Mouse (Mus musculus): Measurements from ENCODE around the gene Dop1b. TPM values are rescaled to one million over a fixed set of nuclear protein-coding genes. Genes with fewer than 3 reads are reported as not detected.

Dop1b gene
- polyA plus RNA-seq, 1 experiment from 2014 or later: 15.5 TPM

GRCm38 (mm10) chr16:93749147-93749910 is 37.6 kb downstream of the Dop1b start:
- no peak overlapping the region for H3K4me2 ChIP-seq (ENCODE audit: low read depth, low read length, severe bottlenecking)
- H3K27ac ChIP-seq (ENCODE audit: low read depth, low read length): no peak overlapping the region
- H3K4me1 ChIP-seq (replicated peaks; ENCODE audit: control insufficient read depth, insufficient read depth, low read length): no peaks in the 10 kb centered on the region
- ATAC-seq (replicated peaks; ENCODE audit: low FRiP score) (no peak), DNase-seq (ENCODE audit: low spot score) (no peak)
- WGBS: 85% methylated on average over 15 of the region's 15 CpGs
- no peaks in the 10 kb centered on the region for H3K9me3 ChIP-seq (ENCODE audit: control insufficient read depth, low read length)
- H3K36me3 ChIP-seq (ENCODE audit: control insufficient read depth, insufficient read depth, low read length): no peaks in the 10 kb centered on the region; the same call in 1 of the 2 replicates
- no peaks in the 10 kb centered on the region for H3K27me3 ChIP-seq (ENCODE audit: control insufficient read depth, insufficient read depth, low read length)
- no peak overlapping the region for H3K9ac ChIP-seq (ENCODE audit: low read length)
- H3K4me3 ChIP-seq (ENCODE audit: low read depth, low read length): no peak overlapping the region

- Histone ChIP-seq H3K4me3 (ENCODE audit: low read depth, low read length) (no peak overlapping the region), H3K27me3 (ENCODE audit: control insufficient read depth, insufficient read depth, low read length) (no peaks in the 10 kb centered on the region), H3K4me2 (ENCODE audit: low read depth, low read length, severe bottlenecking) (no peak overlapping the region), H3K36me3 (ENCODE audit: control insufficient read depth, insufficient read depth, low read length) (no peaks in the 10 kb centered on the region; the same call in 1 of the 2 replicates), H3K4me1 (replicated peaks; ENCODE audit: control insufficient read depth, insufficient read depth, low read length) (no peaks in the 10 kb centered on the region), H3K9ac (ENCODE audit: low read length) (no peak overlapping the region), H3K27ac (ENCODE audit: low read depth, low read length) (no peak overlapping the region), H3K9me3 (ENCODE audit: control insufficient read depth, low read length) (no peaks in the 10 kb centered on the region)
- WGBS: 84% methylated on average over 6 of the region's 6 CpGs
- no peak for DNase-seq (ENCODE audit: low spot score)
- no peak for ATAC-seq (replicated peaks; ENCODE audit: low FRiP score)
Observed at GRCm38 (mm10) chr16:93750464-93750863, 38.8 kb downstream of the Dop1b start.

DNA sequence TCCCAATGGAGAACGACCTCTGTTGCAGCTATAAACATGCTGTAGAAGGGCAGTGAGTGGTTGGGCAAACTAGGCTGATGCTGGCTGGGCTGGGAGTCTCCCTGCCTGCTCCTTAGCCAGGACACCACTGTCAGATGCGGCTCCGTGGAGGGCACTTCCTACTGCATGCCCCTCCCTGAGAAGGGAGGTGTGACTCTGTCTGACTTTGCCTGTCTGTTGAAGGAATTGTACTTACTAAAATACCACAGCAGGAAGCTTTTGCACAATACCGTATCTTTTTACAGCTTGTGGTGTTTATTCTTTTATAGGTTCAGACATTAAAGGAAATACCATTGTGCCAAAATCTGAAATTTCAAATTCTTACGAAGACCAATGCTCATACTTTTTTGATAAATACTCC is 40.1 kb downstream of the Dop1b start:
- no peak for DNase-seq (ENCODE audit: low spot score)
- no peaks in the 10 kb centered on the region for H3K4me1 ChIP-seq (replicated peaks; ENCODE audit: control insufficient read depth, insufficient read depth, low read length)
- no peak overlapping the region for H3K9ac ChIP-seq (ENCODE audit: low read length)
- H3K4me3 ChIP-seq (ENCODE audit: low read depth, low read length): no peak overlapping the region
- no peaks in the 10 kb centered on the region; the same call in 1 of the 2 replicates for H3K36me3 ChIP-seq (ENCODE audit: control insufficient read depth, insufficient read depth, low read length)
- WGBS: 72% methylated on average over 5 of the region's 5 CpGs
- no peak for ATAC-seq (replicated peaks; ENCODE audit: low FRiP score)
- H3K27me3 ChIP-seq (ENCODE audit: control insufficient read depth, insufficient read depth, low read length): no peaks in the 10 kb centered on the region
- no peaks in the 10 kb centered on the region for H3K9me3 ChIP-seq (ENCODE audit: control insufficient read depth, low read length)
- no peak overlapping the region for H3K27ac ChIP-seq (ENCODE audit: low read depth, low read length)
- H3K4me2 ChIP-seq (ENCODE audit: low read depth, low read length, severe bottlenecking): no peak overlapping the region

DNA sequence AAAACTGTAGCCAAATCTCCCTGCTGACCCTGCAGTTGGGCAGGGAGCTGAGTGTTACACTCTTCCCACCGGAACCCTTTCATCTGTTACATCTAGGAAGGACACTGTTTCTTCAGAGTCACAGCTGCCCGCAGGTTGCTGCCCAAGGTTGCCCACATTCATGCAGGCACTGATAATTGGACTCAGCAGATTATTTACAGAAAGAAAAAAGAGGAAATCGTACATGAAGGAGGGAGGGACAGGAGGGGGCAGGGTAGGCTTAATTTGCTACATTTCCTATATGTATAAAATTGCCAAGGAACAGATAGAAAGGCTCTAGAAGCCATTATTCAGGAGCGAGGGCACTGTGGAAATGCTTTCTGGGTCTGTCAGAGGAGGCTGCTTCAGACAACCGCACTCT is 44.9 kb downstream of the Dop1b start:
- Histone ChIP-seq H3K36me3 (ENCODE audit: control insufficient read depth, insufficient read depth, low read length) (no peaks in the 10 kb centered on the region), H3K4me3 (ENCODE audit: low read depth, low read length) (no peak overlapping the region), H3K9me3 (ENCODE audit: control insufficient read depth, low read length) (no peaks in the 10 kb centered on the region), H3K27me3 (ENCODE audit: control insufficient read depth, insufficient read depth, low read length) (no peaks in the 10 kb centered on the region), H3K9ac (ENCODE audit: low read length) (no peak overlapping the region), H3K27ac (ENCODE audit: low read depth, low read length) (no peak overlapping the region), H3K4me1 (replicated peaks; ENCODE audit: control insufficient read depth, insufficient read depth, low read length) (no peaks in the 10 kb centered on the region), H3K4me2 (ENCODE audit: low read depth, low read length, severe bottlenecking) (no peak overlapping the region)
- no peak for DNase-seq (ENCODE audit: low spot score)
- no peak for ATAC-seq (replicated peaks; ENCODE audit: low FRiP score)
- 92% methylated on average over 5 of the region's 5 CpGs for WGBS

DNA sequence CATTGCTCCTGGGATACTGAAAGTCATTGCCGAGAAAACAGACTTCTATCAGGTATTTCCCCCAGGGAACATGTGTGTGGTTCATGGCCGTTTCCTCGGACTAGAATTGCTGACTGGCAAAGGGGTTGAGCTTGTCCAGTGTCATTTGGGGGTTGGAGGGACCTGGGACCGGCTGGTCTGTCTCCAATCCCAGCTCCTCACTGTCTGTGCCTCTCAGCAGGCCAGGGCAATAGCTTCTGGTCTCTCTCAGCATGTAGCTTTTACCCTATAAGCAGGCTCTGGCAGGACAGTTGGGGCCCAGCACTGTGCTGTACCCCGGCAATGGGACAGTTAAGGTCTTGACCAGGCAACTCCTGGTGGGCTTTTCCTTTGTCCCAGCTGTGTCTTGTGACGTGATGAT is 51.7 kb downstream of the Dop1b start:
- no peaks in the 10 kb centered on the region for H3K36me3 ChIP-seq (ENCODE audit: control insufficient read depth, insufficient read depth, low read length)
- H3K9ac ChIP-seq (ENCODE audit: low read length): no peak overlapping the region
- no peaks in the 10 kb centered on the region for H3K9me3 ChIP-seq (ENCODE audit: control insufficient read depth, low read length)
- 77% methylated on average over 6 of the region's 6 CpGs for WGBS
- no peak overlapping the region for H3K4me3 ChIP-seq (ENCODE audit: low read depth, low read length)
- H3K27me3 ChIP-seq (ENCODE audit: control insufficient read depth, insufficient read depth, low read length): no peaks in the 10 kb centered on the region
- no peak for ATAC-seq (replicated peaks; ENCODE audit: low FRiP score)
- no peaks in the 10 kb centered on the region for H3K4me1 ChIP-seq (replicated peaks; ENCODE audit: control insufficient read depth, insufficient read depth, low read length)
- DNase-seq (ENCODE audit: low spot score): no peak
- H3K4me2 ChIP-seq (ENCODE audit: low read depth, low read length, severe bottlenecking): no peak overlapping the region
- no peak overlapping the region for H3K27ac ChIP-seq (ENCODE audit: low read depth, low read length)

GRCm38 (mm10) chr16:93764597-93764996 is 52.9 kb downstream of the Dop1b start:
- no peak overlapping the region for H3K4me2 ChIP-seq (ENCODE audit: low read depth, low read length, severe bottlenecking)
- H3K27ac ChIP-seq (ENCODE audit: low read depth, low read length): no peak overlapping the region
- H3K36me3 ChIP-seq (ENCODE audit: control insufficient read depth, insufficient read depth, low read length): no peaks in the 10 kb centered on the region
- no peak for DNase-seq (ENCODE audit: low spot score)
- no peak for ATAC-seq (replicated peaks; ENCODE audit: low FRiP score)
- no peaks in the 10 kb centered on the region for H3K4me1 ChIP-seq (replicated peaks; ENCODE audit: control insufficient read depth, insufficient read depth, low read length)
- H3K4me3 ChIP-seq (ENCODE audit: low read depth, low read length): no peak overlapping the region
- H3K9me3 ChIP-seq (ENCODE audit: control insufficient read depth, low read length): no peaks in the 10 kb centered on the region
- H3K27me3 ChIP-seq (ENCODE audit: control insufficient read depth, insufficient read depth, low read length): no peaks in the 10 kb centered on the region
- WGBS: 74% methylated on average over 4 of the region's 4 CpGs
- H3K9ac ChIP-seq (ENCODE audit: low read length): no peak overlapping the region

DNA sequence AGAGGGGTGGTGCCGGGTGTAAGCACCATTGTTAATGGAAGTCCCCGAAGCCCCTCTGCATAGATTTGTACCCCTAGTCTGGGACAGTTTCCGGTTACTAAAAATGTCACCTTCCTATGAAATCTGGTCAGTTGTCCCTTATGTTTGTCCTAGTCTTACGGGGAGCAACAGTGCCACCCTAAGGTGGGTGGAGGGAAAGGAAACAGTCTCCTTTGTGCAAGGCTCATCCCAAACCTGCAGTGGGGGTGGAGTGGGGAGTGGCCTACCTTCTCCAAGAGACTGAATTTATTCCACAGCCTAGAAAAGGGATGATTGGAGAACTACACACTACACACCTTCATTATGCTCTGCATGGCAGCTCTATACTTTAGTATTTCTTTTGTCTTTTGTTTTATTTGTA is 55.3 kb downstream of the Dop1b start:
- Histone ChIP-seq H3K36me3 (ENCODE audit: control insufficient read depth, insufficient read depth, low read length) (no peaks in the 10 kb centered on the region), H3K27me3 (ENCODE audit: control insufficient read depth, insufficient read depth, low read length) (no peaks in the 10 kb centered on the region), H3K9ac (ENCODE audit: low read length) (no peak overlapping the region), H3K4me2 (ENCODE audit: low read depth, low read length, severe bottlenecking) (no peak overlapping the region), H3K9me3 (ENCODE audit: control insufficient read depth, low read length) (no peaks in the 10 kb centered on the region), H3K4me3 (ENCODE audit: low read depth, low read length) (no peak overlapping the region), H3K4me1 (replicated peaks; ENCODE audit: control insufficient read depth, insufficient read depth, low read length) (no peaks in the 10 kb centered on the region), H3K27ac (ENCODE audit: low read depth, low read length) (no peak overlapping the region)
- 56% methylated on average over 4 of the region's 4 CpGs for WGBS
- DNase-seq (ENCODE audit: low spot score): no peak
- no peak for ATAC-seq (replicated peaks; ENCODE audit: low FRiP score)

- H3K4me3 ChIP-seq (ENCODE audit: low read depth, low read length): no peak overlapping the region
- no peak overlapping the region for H3K4me2 ChIP-seq (ENCODE audit: low read depth, low read length, severe bottlenecking)
- H3K9ac ChIP-seq (ENCODE audit: low read length): no peak overlapping the region
- H3K27ac ChIP-seq (ENCODE audit: low read depth, low read length): no peak overlapping the region
- H3K4me1 ChIP-seq (replicated peaks; ENCODE audit: control insufficient read depth, insufficient read depth, low read length): no peaks in the 10 kb centered on the region
- H3K9me3 ChIP-seq (ENCODE audit: control insufficient read depth, low read length): no peaks in the 10 kb centered on the region
- no peaks in the 10 kb centered on the region for H3K27me3 ChIP-seq (ENCODE audit: control insufficient read depth, insufficient read depth, low read length)
- no peaks in the 10 kb centered on the region for H3K36me3 ChIP-seq (ENCODE audit: control insufficient read depth, insufficient read depth, low read length)
- no peak for DNase-seq (ENCODE audit: low spot score)
- WGBS: 67% methylated on average over 6 of the region's 6 CpGs
- ATAC-seq (replicated peaks; ENCODE audit: low FRiP score): no peak
Observed at GRCm38 (mm10) chr16:93767548-93767947, 55.8 kb downstream of the Dop1b start.

- Histone ChIP-seq H3K4me1 (replicated peaks; ENCODE audit: control insufficient read depth, insufficient read depth, low read length) (no peaks in the 10 kb centered on the region), H3K4me2 (ENCODE audit: low read depth, low read length, severe bottlenecking) (no peak overlapping the region), H3K36me3 (ENCODE audit: control insufficient read depth, insufficient read depth, low read length) (no peaks in the 10 kb centered on the region), H3K9me3 (ENCODE audit: control insufficient read depth, low read length) (no peaks in the 10 kb centered on the region), H3K9ac (ENCODE audit: low read length) (no peak overlapping the region), H3K27me3 (ENCODE audit: control insufficient read depth, insufficient read depth, low read length) (no peaks in the 10 kb centered on the region), H3K27ac (ENCODE audit: low read depth, low read length) (no peak overlapping the region), H3K4me3 (ENCODE audit: low read depth, low read length) (no peak overlapping the region)
- DNase-seq (ENCODE audit: low spot score): no peak
- 90% methylated on average over 15 of the region's 15 CpGs for whole genome bisulfite sequencing
- ATAC-seq (replicated peaks; ENCODE audit: low FRiP score): no peak
Observed at GRCm38 (mm10) chr16:93769621-93770020, 57.9 kb downstream of the Dop1b start.
